Mouse (Mus musculus) left cerebral cortex, postnatal 14 days (tissue): ENCODE data around the gene Dnmt3l. TPM values are rescaled to one million over a fixed set of nuclear protein-coding genes. Genes with fewer than 3 reads are reported as not detected.

ENCODE experiments used
- DNase-seq, 2 experiments: peaks; one replicate each; pipeline ENCODE4 v3.0.0; 2021 to 2022; ENCODE audit warnings: low spot score in 2 of 2, mixed read lengths in 1 of 2
- intact Hi-C: fragments of 180-260 bp; cut with DNase I; formaldehyde crosslinking; loops from one replicate; pipeline ENCODE4 v1.15.1; 2025
- total RNA-seq, 2 experiments: library from RNA; stranded (reverse); gene quantifications; 2 replicates each; pipeline ENCODE4 v1.2.3; 2021

The Dnmt3l gene
- total RNA-seq, 2 experiments from 2014 or later, result 0.33 TPM; not detected in 1

GRCm38 (mm10) chr10:78104555-78105490 is 63.1 kb downstream of the Dnmt3l start:
- intact Hi-C loops, result no loop called here
- peak; percentile 15 to 43 for DNase-seq

GRCm38 (mm10) chr10:78105548-78105947 is 63.8 kb downstream of the Dnmt3l start:
- peak; percentile 16 to 60 for DNase-seq
- intact Hi-C loops, result no loop called here

Other genes with a start within 250 kb of the Dnmt3l start
- gene Gm9639, start 246.9 kb upstream of the Dnmt3l start, total RNA-seq, result not detected
- gene Gm19668, start 242.8 kb upstream of the Dnmt3l start, total RNA-seq, result not detected
- gene Gm9507, start 230.1 kb upstream of the Dnmt3l start, total RNA-seq, result not detected
- gene Gm2696, start 227.3 kb upstream of the Dnmt3l start, total RNA-seq, result not detected
- not detected for gene Krtap10-4, start 214.9 kb upstream of the Dnmt3l start, total RNA-seq
- gene Krtap10-10, start 206.0 kb upstream of the Dnmt3l start, total RNA-seq, result not detected
- gene Gm36176, start 195.1 kb upstream of the Dnmt3l start, total RNA-seq, result not detected
- not detected for gene Gm10318, start 189.1 kb upstream of the Dnmt3l start, total RNA-seq
- not detected for gene Gm3285, start 180.0 kb upstream of the Dnmt3l start, total RNA-seq
- 10 to 100 TPM; 19.4 to 20.8 TPM for gene Lrrc3, start 139.4 kb upstream of the Dnmt3l start, total RNA-seq
- gene Trpm2, start 71.4 kb upstream of the Dnmt3l start, total RNA-seq, result 10 to 100 TPM; 32.1 to 33.3 TPM
- 10 to 100 TPM; 33.0 to 37.4 TPM for gene 1810043G02Rik, start 63.4 kb upstream of the Dnmt3l start, total RNA-seq
- gene Pfkl, start 31.9 kb upstream of the Dnmt3l start, total RNA-seq, result 100 to 1,000 TPM; 117 to 120 TPM
- gene Aire, start 1.7 kb downstream of the Dnmt3l start, total RNA-seq, result under 1 TPM in 1 of 2 experiments, not detected in 1; 0.27 TPM
- 1 to 10 TPM; 1.4 to 1.9 TPM for gene Icosl, start 27.4 kb downstream of the Dnmt3l start, total RNA-seq
- 100 to 1,000 TPM; 109 to 115 TPM for gene D10Jhu81e, start 127.8 kb downstream of the Dnmt3l start, total RNA-seq
- 10 to 100 TPM; 16.4 to 17.3 TPM for gene Pwp2, start 143.2 kb downstream of the Dnmt3l start, total RNA-seq
- 10 to 100 TPM; 75.2 to 86.8 TPM for gene Trappc10, start 202.7 kb downstream of the Dnmt3l start, total RNA-seq